Mouse (Mus musculus): ENCODE measurements around the gene Mrpl38. TPM values are rescaled to one million over a fixed set of nuclear protein-coding genes. Genes with fewer than 3 reads are reported as not detected.
"Not testable (repeated sequence)": the region's sequence is repeated elsewhere in the genome, so short reads cannot be mapped to it uniquely, and the experiment has no call there.

The Mrpl38 gene
- total RNA-seq, 2 experiments from 2014 or later, result 62.5 to 66.0 TPM

DNA sequence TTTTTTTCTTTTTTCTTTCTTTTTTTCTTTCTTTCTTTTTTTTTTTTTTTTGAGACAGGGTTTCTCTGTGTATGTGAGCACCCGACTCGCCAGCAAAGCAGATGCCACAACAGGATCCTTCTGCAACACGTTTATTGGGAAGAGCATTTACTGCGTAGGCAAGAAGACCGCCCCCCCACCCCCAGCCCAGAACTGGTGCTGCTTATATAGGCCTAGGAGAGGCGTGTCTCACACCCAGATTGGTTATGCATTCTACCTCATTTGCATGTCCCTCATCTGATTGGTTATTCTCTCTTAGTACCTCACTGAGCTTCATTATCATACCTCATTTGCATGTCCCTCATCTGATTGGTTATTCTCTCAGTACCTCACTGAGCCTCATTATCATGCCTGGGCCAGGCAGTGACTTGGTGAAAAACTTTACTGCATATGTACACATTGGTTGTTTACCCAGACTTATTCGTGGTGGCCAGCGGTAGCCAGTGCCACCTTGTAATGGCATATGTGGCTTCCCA lies 16.9 kb downstream of the Mrpl38 start:
- intact Hi-C loops (cut with DNase I); DNase-seq (ENCODE audit: low spot score): not testable (repeated sequence)

DNA sequence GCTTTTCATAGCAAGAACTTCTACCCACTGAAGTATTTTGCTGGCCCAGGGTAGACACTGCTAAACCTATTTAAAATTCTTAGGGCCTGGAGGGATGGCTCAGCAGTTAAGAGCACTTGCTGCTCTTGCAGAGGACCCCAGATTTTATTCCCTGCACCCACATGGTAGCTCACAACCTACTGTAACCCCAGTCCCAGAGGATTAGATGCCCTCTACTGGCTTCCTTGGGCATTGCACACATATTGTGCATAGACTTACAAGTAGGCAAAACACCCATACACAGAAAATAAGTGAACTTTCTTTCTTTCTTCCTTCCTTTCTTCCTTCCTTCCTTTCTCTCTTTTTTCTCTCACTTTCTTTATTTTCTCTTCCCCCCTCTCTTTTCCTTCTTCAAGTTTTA lies 20.8 kb downstream of the Mrpl38 start:
- DNase-seq (ENCODE audit: low spot score), result no peak
- intact Hi-C loops (cut with DNase I), result no loop called here

DNA sequence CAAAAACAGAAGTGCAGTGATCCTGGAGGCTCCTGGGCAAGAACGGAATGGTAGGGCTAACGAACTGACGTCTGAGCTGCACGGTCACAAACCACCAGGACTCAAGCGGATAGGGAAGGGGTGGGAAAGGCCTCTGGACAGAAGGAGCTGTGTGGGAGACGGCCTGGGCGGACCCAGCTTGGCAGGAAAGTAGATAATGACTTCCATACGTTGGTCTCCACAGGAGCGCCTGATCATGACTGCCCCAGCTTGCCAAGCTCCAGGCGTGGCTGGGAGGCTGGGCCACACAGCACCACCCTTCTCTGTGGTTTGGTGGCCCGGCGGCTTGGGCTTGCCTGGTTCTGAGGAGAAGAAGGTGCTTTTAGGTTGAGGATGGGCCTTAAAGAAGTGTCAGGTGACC lies 21.4 kb downstream of the Mrpl38 start:
- intact Hi-C loops (cut with DNase I), result no loop called here
- no peak for DNase-seq (ENCODE audit: low spot score)

DNA sequence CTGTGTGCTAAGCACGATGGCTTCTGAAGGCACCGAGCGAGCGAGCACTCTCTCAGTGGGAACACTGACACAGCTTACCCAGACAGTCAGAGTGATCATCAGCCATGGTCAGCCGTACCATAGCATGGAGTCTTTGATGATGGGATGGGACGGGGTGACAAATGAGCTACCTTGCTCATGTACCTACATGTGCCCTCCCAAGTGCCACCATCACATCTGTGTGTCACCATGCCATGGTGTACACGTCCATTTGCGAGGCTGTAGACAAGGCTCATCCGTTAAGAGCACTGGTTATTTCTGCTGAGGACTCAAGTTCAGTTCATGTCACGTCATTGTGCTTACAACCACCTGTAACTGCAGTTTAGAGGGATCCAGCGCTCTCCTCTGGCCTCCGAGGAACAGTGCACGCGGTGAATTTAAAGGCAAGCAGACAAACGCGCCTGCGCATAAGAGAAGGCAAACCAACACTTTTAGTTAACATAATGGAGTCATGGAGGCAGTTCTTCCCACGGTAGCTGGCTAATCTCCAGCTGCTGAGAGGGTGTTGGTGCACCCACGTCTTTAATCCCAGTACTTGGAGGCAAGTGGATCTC lies 27.0 kb downstream of the Mrpl38 start:
- DNase-seq (ENCODE audit: low spot score), result no peak
- intact Hi-C loops (cut with DNase I), result loop anchor here (2.0 kb wide), 1 partner anchor 17 kb away; no protein-coding TSS in a partner anchor

DNA sequence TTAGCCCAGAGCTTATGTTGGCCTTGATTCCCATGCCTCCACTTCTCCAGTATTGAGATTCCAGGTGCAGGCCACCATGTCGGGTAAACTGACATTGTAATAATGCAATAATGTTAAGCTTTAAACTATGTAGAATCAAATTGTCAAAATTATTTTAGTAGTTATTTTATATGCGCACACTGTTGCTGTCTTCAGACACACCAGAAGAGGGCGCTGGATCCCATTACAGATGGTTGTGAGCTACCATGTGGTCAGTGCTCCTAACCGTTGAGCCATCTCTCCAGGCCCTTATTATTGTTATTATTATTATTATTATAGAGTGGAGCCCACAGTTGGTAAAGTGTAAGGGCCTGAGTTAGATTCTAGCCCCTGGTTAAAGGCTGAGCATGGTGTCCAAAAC lies 27.6 kb downstream of the Mrpl38 start:
- intact Hi-C loops (cut with DNase I), result loop anchor here (2.0 kb wide), 1 partner anchor 18 kb away; no protein-coding TSS in a partner anchor
- DNase-seq (ENCODE audit: low spot score), result no peak

DNA sequence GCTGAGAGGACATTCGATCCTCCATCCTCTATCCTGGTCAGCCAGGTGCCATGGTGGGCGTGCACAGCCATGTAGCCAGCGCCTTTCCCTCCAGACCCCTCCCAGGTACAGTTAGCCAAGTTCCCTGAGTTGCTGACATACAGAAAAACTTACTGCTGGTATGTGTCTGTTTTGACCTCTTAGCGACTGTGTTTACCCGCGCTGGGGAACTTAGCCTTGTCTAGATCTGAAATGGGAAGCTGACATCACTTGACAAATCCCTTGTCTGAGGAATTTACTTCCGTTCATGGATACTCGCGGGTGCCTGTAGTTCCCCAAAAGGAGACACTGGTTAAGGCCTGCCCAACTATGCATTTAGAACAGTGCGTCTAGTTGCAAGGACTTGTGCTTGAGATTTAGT lies 28.1 kb downstream of the Mrpl38 start:
- intact Hi-C loops (cut with DNase I), result loop anchor here (1.0 to 2.0 kb wide), 2 partner anchors 18 to 22 kb away; no protein-coding TSS in a partner anchor

DNA sequence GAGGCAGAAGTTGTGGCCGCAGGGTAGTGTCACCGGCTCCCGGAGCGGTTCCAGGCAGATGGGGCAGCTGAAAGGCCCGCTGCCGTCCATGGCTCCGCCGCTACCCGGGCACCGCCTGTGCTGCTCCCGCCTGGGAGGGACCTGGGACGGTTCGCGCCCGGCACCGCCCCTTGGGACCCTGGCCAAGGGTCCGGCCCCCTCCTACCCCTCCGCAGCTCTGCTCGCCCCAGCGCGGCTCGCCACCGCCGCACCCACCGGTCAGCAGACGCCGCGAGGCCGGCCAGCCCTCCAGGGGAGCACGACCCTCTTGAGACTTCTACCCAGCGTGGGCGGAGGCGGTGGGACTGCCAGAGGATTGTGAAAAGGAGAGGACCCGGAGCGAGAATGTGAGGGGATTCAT lies 28.5 kb downstream of the Mrpl38 start:
- intact Hi-C loops (cut with DNase I), result loop anchor here (1.0 to 2.0 kb wide), 2 partner anchors 19 to 22 kb away; no protein-coding TSS in a partner anchor
- peak; percentile 90 for DNase-seq (ENCODE audit: low spot score)

More for the DNA sequence above, 28.1 kb downstream of the Mrpl38 start:
- no peak for DNase-seq (ENCODE audit: low spot score)

DNA sequence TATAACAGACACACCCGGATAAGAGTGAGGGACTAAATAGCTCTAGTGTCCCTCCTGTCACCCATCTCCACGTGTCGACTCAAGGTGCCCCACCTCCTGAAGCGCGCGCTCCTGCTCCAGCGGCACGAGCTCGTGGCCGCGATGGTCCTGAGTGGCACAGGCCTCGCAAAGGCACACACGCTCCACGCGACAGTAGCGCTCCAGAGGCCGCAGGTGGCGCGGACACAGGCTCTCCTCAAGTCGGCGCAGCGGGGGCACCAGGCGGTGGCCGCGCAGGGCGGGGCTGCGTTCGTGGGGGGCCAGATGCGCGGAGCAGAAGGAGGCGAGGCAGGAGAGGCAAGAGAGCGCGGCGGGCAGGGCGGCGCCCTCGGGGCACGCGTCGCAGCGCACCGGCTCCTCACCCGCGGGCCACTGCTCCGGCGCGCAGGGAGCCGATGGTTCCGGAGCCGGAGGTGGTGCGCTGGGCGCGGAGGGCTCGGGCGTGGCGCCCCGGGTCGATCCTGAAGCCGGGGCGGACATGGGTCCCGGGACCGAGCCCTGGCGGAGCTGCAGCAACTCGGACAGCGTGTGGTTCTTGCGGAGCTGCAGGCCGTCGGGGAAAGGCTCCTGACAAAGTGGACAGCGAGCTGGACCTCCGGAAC lies 29.1 kb downstream of the Mrpl38 start:
- DNase-seq (ENCODE audit: low spot score), result no peak
- intact Hi-C loops (cut with DNase I), result loop anchor here (1.0 to 2.0 kb wide), 2 partner anchors 19 to 21 kb away; no protein-coding TSS in a partner anchor

DNA sequence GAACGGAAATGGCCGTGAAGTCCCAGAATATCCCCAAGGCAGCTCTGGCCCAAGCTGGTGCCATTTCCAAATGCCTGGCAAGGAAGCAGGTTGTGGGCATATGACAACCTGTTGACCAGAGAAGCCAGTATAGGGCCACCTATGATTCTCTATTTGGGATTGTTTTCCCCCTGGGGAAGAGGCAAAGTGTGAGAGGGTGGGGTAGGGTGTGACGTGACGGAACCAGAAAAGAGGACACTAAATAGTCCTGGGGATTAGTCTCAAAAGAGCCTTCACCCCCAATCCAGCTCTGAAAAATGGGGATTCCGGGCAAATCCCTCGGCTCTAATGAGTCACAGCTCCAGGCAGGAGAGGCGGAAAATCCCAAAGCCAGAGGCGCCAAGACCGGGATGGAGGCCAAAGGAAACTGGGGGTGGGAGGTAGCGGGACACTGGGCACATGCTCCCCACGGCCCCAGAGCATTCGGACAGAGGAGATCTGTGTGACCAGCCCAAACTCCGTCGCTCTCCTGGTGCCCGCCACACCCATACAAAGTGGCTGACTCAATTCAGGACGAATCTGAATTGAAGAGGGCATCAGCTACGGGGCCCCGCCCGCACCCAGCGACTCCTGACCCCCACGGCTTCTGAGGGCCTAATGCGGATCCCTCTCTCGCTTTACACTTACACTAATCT lies 30.1 kb downstream of the Mrpl38 start:
- intact Hi-C loops (cut with DNase I), result no loop called here

DNA sequence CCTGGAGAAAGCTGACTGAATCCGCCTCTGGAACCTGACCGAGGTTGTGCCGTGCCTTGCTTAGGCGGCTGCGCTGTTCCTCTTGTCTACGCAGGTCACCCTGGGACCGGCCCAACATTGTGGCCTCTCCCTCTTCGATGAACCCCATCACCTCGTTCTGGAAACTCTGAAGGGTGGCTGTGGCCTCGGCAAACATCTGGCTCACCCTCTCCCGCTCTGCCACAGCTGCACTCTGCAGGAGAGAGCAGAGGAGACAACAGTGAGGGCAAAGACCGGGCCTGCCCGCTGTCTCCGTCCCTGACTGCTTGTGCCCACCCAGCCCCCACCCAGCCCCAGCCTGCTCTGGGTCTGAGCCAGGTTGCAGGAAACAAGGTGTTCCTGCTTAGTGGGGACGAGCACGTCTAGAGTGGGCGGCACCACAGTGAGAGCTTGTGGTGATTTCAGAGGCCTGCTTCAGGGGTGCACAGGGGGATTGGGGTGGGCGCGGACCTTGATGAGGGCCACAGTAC lies 30.8 kb downstream of the Mrpl38 start:
- DNase-seq (ENCODE audit: low spot score), result no peak
- intact Hi-C loops (cut with DNase I), result no loop called here

More for the DNA sequence above, 30.1 kb downstream of the Mrpl38 start:
- peak; percentile 85 for DNase-seq (ENCODE audit: low spot score)

DNA sequence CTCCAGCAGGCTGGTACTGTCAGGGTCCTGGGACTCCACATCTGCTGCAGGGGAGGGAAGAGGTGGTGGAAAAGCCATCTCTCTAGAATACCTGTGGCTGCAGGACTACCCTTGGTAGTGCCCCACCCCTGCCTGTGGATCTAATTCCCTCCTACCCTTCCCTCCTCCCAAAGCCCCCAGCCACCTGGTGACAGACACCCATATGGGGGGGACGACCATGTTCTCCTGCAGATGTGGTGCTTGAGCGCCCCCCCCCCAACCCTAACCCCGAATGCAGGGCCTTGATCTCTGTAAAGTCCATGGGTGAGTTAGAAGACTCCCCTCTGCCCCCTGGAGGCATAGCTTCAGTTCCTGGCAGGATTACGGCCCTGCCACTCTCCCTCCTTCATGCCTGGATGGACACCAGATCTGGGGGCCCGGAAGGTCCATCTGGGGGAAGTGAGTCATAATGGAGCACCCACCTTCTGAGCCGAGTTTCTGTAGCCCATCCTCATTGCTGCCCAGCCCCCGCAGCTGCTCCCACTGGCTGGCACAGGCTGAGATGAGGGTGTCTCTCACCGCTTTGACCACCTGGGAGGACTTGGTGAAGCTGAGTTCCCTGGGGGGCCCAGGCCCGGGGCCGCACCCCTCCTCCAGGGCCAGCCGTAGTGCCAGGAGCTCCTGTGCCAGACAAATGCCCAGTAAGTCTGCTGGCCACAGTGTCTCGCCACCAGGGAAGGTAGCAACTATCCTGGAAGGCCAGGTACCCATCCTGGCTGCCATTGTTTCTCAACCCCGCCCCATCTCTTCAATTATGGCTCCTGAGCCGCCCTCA lies 31.5 kb downstream of the Mrpl38 start:
- intact Hi-C loops (cut with DNase I), result no loop called here
- DNase-seq (ENCODE audit: low spot score), result no peak

DNA sequence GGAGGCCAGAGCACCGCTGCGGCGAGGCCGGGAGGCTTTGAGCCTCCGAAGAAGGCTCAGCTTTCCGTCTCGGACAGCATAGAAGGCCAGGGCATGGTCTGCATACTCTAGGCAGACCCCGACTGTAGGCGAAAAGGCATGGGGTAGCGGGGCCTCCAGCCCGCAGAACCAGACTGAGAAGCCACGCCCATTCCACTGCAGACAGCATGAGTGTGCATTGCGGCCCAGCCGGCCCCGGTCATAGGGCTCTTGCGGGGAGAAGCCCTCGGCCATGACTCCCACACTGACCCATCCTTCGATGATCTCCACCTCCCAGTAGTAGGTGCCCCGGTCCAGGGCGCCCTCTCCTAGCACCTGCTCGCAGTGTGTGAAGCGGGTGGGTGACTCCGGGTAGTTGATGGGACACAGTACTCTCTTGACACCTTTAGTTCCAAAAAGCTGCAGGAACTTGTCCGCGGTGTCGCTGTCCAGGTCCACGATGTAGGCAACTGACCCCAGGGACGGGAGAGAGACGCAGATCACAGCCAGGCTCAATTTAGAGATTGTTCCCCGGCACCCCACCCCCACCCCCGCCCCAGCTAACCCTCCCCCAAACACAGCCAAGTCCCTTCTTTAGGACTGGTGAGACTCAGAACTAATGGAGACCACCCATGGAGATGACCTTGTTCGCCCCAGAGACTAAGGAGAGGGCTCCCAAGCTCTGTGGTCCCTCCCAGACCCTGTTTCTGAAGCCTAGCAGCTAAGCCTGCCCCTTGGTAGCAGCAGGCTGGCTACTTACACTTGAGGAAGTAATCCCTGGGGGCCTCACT lies 32.3 kb downstream of the Mrpl38 start:
- intact Hi-C loops (cut with DNase I), result no loop called here

DNA sequence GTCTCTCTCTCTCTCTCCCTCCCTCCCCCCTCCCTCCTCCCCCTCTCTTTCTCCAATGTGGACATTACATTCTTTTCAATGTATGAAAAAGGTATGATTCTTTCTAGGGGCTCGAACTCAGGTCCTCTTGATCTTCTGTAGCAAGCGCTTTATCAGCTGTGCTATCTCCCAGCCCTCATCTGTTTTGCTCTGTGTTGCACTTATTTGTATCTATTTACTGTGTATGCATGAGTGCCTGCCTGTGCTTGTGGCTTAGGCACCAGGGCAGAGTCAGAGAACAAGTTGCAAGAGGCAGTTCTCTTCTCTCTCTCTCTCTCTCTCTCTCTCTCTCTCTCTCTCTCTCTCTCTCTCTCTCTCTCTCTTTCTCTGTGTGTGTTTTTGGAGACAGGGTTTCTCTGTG lies 33.6 kb downstream of the Mrpl38 start:
- intact Hi-C loops (cut with DNase I), result no loop called here
- no peak for DNase-seq (ENCODE audit: low spot score)

More for the DNA sequence above, 32.3 kb downstream of the Mrpl38 start:
- DNase-seq (ENCODE audit: low spot score), result no peak

DNA sequence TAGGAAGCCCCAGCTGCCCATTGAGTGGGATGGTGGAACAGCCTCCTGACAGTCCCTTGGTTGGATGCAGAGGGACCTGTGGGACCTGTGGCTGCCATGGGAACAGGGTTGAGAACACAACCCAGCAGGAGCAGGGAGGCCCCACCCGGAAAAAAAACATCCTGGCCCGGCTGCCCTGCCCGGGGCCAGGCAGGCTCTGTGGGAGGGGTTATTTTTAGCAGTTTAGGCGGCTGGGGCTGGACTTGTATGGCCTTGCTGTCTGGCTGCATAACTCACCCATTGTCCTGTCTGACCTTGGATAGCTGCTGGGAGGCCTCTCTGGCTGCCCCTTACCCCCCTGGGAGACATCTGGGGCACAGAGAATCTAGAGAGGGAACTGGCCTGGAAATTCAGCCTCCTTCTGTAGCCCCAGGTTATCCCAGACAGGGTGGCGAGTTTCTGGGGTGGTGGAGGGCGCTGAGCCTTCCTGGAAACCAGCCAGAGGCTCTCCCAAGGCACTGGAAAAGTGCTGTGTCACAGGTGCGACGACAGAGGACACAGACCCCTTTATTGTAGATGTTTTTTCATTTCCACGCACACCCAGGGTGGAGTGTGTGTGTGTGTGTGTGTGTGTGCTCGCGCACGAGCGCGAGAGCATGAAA lies 34.5 kb downstream of the Mrpl38 start:
- intact Hi-C loops (cut with DNase I), result no loop called here
- peak; percentile 85 for DNase-seq (ENCODE audit: low spot score)

DNA sequence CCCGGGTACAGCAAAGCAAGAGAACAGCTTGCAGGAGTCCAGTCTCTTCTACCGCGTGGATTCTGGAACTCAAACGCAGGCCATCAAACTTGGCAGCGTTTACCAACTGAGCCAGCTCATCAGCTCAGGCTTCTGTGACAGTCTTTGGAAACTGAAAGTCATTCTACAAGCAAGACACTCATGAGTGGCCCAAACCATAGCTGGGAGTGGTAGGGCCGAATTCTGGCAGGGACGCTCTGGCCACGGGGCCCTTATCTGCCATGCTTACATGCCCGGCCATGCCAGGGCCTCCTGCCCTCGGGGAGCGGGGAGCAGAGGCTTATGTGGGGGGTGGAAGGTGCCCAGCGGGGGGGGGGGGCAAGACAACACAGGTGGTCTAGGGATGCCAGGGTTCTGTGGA lies 35.1 kb downstream of the Mrpl38 start:
- intact Hi-C loops (cut with DNase I), result no loop called here
- DNase-seq (ENCODE audit: low spot score), result no peak

DNA sequence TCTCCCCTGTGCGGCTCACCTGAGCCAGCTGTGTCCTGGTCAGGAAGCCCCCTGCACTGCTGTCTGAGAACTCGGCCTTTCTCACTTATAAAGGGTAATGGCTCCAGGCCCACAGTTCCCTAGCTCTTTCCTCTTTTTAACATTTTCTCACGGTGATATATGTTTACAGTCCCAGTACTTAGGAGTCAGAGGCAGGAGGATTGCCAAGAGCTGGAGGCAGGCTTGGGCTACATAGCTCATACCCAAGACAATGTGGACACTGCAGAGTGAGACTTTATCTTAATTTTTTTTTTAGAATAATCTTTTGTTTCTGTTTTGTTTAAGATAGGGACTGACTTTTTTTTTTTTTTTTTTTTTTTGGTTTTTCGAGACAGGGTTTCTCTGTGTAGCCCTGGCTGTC lies 36.2 kb downstream of the Mrpl38 start:
- intact Hi-C loops (cut with DNase I), result no loop called here
- no peak for DNase-seq (ENCODE audit: low spot score)

DNA sequence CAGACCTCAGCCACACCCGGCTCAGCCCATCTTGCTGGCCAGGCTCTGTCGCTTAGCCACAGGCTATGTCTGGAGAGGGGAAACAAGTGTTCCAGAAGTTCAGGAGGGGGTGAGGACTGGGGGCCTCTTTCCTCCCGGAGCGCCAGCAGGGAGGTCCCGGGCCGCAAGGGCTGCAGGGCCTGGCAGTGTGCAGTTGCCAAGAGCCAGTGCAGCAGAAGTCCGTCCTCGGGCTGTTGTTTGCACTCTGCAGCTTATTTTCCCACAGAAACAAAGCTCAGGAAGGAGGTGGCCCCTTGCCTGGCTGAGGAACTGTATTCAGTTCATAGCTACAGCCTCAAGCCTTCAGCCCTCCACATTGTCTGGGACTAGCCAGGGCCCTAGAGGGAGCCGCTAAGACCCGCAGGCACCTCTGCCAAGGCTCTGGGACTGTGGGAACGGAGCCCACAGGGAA lies 36.7 kb downstream of the Mrpl38 start:
- intact Hi-C loops (cut with DNase I), result no loop called here
- peak; percentile 85 for DNase-seq (ENCODE audit: low spot score)

DNA sequence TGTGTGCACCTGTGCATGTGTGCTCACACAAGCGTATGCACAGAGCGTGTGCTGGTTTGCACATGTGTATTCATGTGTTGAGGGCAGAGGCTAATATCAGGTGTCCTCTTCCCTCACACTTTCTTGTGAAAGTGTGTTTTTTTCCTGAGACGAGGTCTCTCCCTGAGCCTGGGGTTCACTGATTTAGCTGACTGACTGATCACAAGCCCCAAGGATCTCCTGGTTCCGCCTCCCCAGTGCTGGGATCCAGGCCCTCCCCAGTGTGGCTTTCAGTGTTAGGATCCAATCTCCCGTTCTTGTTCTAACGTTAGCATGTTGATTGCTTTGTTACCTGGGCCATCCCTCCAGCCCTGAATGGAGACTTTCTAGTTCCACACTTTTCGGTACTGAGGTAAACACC lies 37.8 kb downstream of the Mrpl38 start:
- intact Hi-C loops (cut with DNase I), result no loop called here

More for the DNA sequence above, 37.8 kb downstream of the Mrpl38 start:
- no peak for DNase-seq (ENCODE audit: low spot score)

All from heart, postnatal 25 days (tissue).